Mouse (Mus musculus) ovary, adult 18-20 months (tissue): ENCODE data around the gene Ppp4c.

Experiments used
- DNase-seq: peaks from one replicate; pipeline ENCODE4 v3.0.0; 2022; ENCODE audit warnings: low spot score, mixed read lengths

The Ppp4c gene

GRCm38 (mm10) chr7:126802134-126802889 is 10.0 kb upstream of the Ppp4c start:
- no peak for DNase-seq

GRCm38 (mm10) chr7:126801057-126801422 is 8.7 kb upstream of the Ppp4c start:
- no peak for DNase-seq

- DNase-seq: no peak
These were observed 8.2 kb upstream of the Ppp4c start for GRCm38 (mm10) chr7:126800269-126801056.

- DNase-seq: no peak
These were observed 7.4 kb upstream of the Ppp4c start for GRCm38 (mm10) chr7:126799468-126800268.

GRCm38 (mm10) chr7:126799050-126799467 is 6.8 kb upstream of the Ppp4c start:
- peak; percentile 98 for DNase-seq

- DNase-seq: peak; percentile 59
These were observed 6.1 kb upstream of the Ppp4c start for GRCm38 (mm10) chr7:126798127-126799049.

- peak; percentile 81 for DNase-seq
These were observed 5.3 kb upstream of the Ppp4c start, which contains the start of gene Fam57b for GRCm38 (mm10) chr7:126797411-126798126. Gene Fam57b (plus strand): TSS chr7:126797668.

GRCm38 (mm10) chr7:126796350-126796932 is 4.1 kb upstream of the Ppp4c start:
- DNase-seq: no peak

- DNase-seq: no peak
These were observed 3.4 kb upstream of the Ppp4c start for GRCm38 (mm10) chr7:126795387-126796317.

GRCm38 (mm10) chr7:126794271-126794605 is 1.9 kb upstream of the Ppp4c start:
- DNase-seq: no peak

GRCm38 (mm10) chr7:126793456-126794270 is 1.4 kb upstream of the Ppp4c start:
- no peak for DNase-seq

GRCm38 (mm10) chr7:126792721-126793443 is 586 bp upstream of the Ppp4c start:
- DNase-seq: no peak

- DNase-seq: no peak
These were observed 3.2 kb downstream of the Ppp4c start for GRCm38 (mm10) chr7:126789141-126789540.

- DNase-seq: no peak
These were observed 6.2 kb downstream of the Ppp4c start for GRCm38 (mm10) chr7:126786142-126786541.

GRCm38 (mm10) chr7:126785056-126785455 is 7.2 kb downstream of the Ppp4c start:
- no peak for DNase-seq

GRCm38 (mm10) chr7:126784469-126784868 is 7.8 kb downstream of the Ppp4c start:
- DNase-seq: no peak

- no peak for DNase-seq
These were observed 9.6 kb downstream of the Ppp4c start for GRCm38 (mm10) chr7:126782693-126783092.
